Mouse (Mus musculus): ENCODE data around the gene Tha1.

Gene Tha1

GRCm38 (mm10) chr11:117880977-117881358 lies 7.7 kb upstream of the Tha1 start:
- no peak for DNase-seq (ENCODE audit: low spot score)

DNA sequence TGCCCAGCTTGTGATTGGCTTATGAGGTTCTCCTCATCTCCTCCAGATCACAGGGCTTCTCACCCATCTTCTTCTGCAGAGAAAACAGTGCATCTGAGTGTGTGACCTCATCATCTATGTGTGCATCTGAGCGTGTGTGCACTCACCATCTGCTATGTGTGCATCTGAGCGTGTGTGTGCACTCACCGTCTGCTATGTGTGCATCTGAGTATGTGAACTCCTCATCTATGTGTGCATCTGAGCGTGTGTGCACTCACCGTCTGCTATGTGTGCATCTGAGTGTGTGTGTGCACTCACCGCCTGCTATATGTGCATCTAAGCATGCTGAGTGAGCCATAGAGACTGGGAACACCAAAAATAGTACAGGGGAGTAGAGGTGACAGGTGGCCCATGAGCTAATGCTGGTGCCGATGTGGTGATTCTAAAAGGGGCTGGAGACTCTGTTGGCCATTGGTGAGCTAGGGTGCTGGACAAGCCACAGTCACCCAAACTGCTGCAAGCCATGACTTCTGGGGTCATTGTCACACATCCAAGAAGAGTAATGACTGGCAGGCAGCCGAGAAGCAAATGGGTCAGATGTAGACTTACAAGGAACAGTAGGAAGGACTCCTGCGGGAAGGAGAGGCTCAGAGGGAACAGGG lies 7.2 kb upstream of the Tha1 start:
- DNase-seq (ENCODE audit: low spot score): no peak

DNA sequence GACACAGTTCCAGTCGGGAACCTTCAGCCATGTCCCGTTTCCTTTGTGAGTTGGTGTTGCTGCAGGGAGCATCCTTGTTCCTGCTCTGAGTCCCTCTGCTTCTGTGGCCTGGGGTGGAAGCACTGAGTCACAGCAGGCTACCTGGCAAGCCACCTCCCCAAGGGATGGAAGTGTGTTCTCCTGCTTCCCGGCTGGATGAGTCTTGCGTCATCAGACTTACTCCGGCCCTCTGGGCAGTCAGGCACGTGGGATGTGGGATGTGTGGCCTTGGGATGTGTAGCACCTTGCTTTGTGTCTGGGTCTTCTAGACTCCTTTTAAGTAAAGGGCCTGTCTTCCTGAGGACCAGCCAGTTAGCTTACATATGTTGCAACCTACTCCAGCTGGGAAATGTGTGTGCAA lies 6.4 kb upstream of the Tha1 start:
- DNase-seq (ENCODE audit: low spot score): no peak

- DNase-seq (ENCODE audit: low spot score): no peak
Measured at GRCm38 (mm10) chr11:117878892-117879291, 5.6 kb upstream of the Tha1 start.

DNA sequence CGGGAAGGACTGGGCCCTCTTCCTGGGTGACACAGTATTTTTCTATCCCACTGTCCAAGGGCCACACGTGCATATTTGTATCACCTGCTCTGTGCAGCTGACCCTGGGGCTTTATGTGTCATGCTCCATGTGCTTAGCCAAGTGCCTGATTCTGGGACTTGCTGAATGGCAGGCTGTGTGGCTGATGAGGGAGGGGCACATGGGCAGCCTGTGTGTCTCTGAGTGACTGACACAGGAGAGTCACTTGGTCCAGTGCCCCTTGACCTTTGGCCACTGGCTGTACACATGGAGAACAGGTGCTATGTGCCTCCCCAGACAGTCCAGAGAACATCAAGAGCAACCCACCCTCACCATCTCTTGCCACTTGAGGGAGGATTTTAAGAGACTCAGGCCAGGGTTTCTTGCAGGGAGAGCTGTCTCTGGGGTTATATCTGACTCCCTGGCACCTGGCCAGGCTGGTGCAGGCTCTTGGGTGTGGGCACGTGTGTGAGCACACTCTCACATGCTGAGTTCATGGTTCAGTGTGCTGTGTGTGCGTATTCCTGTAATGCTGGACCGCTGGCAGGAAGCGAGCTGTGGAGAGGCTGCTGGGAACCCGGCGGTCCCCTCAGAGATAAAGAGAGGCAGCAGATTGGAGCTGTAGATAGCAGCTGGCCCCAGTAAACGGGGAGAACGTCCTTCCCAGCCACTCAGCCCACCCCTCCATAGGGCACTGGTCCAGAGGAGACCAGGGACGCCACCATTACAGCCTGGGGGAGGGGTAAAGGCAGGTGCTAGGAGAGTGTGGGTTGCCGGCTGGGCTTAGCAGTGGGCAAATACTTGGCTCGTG lies 4.8 kb upstream of the Tha1 start:
- DNase-seq (ENCODE audit: low spot score): no peak

DNA sequence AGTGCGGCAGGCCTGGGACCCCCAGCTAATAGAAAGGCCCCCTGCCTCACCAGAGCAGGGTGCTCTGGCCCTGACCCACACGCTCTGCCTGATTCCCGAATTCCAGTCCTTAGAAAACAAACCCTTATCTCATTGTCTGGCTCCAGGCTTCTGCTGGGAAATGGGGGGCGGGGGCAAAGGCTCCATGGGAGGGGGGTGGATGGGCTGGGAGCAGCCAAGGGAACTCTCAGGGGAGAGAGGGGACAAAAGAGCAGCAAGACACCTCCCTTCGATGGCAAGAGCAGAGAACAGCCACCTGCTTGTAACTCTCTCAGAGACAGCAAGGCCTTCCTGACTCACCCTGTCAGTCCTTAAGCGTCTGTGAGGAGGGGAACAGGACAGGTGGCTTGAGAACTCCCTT lies 2.4 kb upstream of the Tha1 start:
- DNase-seq (ENCODE audit: low spot score): no peak

- DNase-seq (ENCODE audit: low spot score): no peak
Measured at GRCm38 (mm10) chr11:117874419-117874818, 1.1 kb upstream of the Tha1 start.

- DNase-seq (ENCODE audit: low spot score): no peak
Measured at GRCm38 (mm10) chr11:117871911-117872584, 1.2 kb downstream of the Tha1 start.

DNA sequence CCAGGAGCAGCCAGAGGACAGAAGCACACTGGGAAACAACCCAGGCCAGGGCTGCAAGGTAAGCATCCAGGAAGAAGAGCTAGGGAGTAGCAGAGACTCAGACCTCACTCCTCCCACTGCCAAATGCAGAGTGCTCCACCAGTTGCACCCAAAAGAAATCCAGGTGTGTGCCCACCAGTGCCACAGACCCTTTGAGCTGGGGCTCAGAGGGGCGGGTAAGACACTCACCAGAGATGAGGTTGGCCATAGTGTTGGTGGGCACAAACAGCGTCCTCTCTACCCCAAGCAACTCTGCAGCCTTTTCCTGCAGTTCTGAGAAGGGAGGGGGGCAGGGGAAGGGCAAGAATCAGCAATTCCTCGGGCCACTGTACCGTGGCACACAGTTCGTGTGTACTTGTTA lies 1.9 kb downstream of the Tha1 start:
- DNase-seq (ENCODE audit: low spot score): no peak

GRCm38 (mm10) chr11:117870688-117871365 lies 2.5 kb downstream of the Tha1 start:
- DNase-seq (ENCODE audit: low spot score): peak; percentile 92

- DNase-seq (ENCODE audit: low spot score): peak; percentile 73
Measured at GRCm38 (mm10) chr11:117865988-117866387, 7.3 kb downstream of the Tha1 start.

DNA sequence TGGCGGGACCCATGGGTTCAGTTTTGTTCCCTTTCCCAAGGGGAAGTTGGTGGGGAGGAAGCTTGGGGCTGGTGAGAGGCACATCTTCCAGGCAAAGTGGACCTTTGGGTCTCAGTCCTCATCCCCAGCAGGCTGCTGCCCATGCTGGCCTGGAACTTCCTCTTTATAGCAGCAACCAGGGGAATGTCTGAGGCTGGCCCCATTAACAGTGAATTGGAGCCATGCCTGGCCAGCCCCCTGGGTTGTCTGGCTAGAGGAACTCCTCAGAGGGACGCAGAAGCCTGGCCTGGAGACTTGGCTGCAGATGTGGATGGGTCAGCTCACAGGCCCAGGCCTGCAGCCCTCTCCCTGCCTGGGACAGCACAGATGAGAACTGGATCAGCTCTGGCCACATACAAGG lies 8.5 kb downstream of the Tha1 start:
- no peak for DNase-seq (ENCODE audit: low spot score)

DNA sequence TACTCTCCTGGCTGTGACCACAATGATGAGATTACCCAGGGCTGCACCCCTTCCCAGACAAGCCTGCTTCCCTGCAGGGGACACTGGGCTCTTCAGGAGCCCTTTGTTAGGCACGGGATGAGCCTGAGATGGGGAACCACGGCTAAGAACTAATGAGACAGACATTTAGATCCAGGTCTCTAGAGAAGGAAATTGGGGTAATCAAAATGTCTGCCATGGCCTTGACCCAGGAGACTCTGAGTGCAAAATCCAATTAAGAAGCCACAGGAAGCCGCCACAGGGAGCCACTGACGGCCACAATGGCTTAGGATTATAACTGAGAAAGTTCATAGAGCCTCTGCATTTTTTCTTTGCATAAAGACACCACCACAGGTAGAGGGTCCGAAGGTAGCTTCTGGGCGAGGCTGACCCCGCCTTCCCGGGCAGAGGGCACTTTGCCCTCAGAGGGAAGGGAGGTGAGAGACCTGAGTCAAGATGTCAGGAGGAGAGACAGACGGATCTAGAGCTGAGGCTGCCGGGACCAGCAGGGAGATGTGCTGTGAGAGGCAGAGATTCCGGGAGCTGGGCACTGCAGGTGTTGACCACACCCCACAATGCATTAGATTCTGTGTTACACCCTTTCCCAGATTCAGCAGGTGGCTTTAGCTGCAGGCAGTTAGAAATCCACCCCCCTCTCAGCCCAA lies 10.0 kb downstream of the Tha1 start:
- DNase-seq (ENCODE audit: low spot score): no peak

DNA sequence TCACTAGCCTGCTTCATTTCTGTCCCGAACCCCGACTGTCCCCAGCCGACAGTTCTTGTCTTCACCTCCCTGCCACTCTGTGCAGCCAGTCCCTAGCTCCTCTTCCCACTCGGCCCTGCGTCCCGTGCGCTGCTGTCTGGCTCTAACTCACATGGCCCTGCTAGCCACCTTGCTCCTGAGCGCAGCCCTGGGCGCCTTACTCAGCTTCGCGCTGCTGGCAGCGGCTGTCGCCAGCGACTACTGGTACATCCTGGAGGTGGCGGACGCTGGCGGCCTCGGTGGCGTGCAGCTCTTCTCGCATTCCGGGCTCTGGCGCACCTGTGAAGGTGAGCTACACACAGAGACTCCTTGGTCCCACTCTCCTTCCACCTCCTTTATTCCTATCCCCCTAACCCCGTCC lies 12.7 kb downstream of the Tha1 start, which contains the start of gene Tmem235:
Gene Tmem235, plus strand, starts transcription at position 152 of the 400 bp plus-strand sequence.
- no peak for DNase-seq (ENCODE audit: low spot score)

DNA sequence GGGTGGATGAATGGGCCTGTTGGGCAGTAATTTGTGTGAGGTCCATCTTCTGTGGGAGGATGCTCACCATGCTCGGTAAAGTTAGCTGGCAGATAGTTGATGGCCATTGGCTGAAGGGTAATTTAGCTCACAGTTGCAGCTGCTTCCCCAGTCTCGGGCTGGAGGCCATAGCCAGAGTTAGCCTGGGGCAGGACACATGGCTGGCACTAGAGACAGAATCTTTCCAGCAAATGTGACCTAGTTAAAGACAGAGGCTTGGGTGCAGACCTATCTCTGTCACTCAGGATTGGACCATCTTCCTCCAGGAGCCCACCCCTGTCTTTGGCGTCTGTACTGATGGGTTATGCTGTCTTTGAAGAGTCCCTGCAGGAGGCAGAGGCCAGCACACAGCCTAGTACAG lies 14.9 kb downstream of the Tha1 start:
- DNase-seq (ENCODE audit: low spot score): no peak

DNA sequence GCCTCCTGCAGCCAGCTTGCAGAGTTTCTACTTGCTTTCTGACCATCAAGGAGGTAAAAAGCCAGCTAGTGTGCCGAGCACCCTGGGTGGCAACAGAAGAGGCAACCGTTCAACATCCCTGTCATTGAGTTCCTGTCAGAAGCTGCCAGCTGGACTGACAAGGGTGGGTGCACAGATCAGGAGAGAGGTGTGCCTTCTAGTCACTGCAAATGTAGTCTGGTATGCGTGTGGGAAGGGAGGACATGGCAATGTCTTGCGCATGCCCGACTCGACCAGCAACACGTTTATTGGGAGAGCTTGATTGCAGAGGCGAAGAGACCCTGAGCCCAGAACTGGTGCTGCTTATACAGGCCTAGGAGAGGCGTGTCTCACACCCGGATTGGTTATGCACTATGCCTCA lies 15.8 kb downstream of the Tha1 start:
- DNase-seq (ENCODE audit: low spot score): no peak

GRCm38 (mm10) chr11:117855975-117856374 lies 17.3 kb downstream of the Tha1 start:
- DNase-seq (ENCODE audit: low spot score): no peak

GRCm38 (mm10) chr11:117855360-117855759 lies 17.9 kb downstream of the Tha1 start:
- no peak for DNase-seq (ENCODE audit: low spot score)

DNA sequence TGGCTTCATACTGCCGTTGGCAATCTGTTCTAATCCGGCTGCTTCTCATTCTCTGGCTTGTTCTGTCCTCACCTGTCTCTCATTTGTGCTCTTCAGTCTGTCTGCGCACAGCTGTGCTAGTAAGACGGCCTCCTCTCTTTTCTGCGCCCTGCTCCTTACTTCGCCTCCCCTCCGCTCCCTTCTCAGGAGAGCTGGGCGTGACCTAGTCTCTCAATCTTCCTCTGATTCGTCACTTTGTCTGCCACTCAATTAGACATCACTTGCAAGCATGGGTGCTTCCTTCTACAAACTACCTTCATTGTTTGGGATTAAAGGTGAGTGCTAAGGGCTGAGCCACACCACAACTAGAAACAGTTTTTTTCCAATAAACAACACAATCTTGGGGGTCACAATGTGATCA lies 19.0 kb downstream of the Tha1 start:
- DNase-seq (ENCODE audit: low spot score): no peak

DNA sequence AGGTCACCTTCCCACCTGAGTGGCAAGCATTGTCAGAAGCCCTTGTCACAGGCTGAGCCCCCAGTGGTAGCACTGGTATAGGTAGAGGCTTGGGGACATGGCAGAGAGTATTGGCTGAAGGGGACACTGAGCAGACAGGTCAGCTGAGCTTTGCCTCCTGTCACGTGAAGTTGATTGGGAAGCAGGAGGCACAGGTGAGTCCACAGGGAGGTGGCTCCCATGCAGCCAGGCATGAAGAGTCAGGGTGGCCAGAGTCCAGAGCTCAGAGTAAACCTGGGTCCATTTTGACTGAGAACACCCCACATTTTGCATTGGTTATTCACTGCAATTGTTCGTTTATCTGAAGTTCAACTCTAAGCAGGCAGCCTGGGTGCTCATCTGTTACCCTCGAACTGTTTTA lies 20.4 kb downstream of the Tha1 start:
- DNase-seq (ENCODE audit: low spot score): no peak

- peak; percentile 98 for DNase-seq (ENCODE audit: low spot score)
Measured at GRCm38 (mm10) chr11:117848985-117849671, 24.2 kb downstream of the Tha1 start, which contains the start of gene Birc5. Gene Birc5, plus strand, starts transcription at chr11:117849251.
